Mouse (Mus musculus): ENCODE measurements around the gene BC016579. TPM values are rescaled to one million over a fixed set of nuclear protein-coding genes. Genes with fewer than 3 reads are reported as not detected.

The BC016579 gene
- polyA plus RNA-seq, 1 experiment from 2014 or later = not detected

- no peaks in the 10 kb centered on the region for H3K9me3 ChIP-seq (ENCODE audit: control insufficient read depth, low read length)
- H3K9ac ChIP-seq (ENCODE audit: low read depth, low read length) = 0 out of 2 replicates have a peak overlapping the region, but pooled peaks have one; percentile 33
- H3K36me3 ChIP-seq (ENCODE audit: control insufficient read depth, insufficient read depth, low read length) = no peaks in the 10 kb centered on the region
- ATAC-seq = no peak
- no peak overlapping the region for H3K27ac ChIP-seq (ENCODE audit: low read depth, low read length)
- peak overlapping the region; percentile 38 for H3K4me3 ChIP-seq (ENCODE audit: low read length)
- 14% methylated on average over 17 of the region's 17 CpGs for WGBS
- peaks cover 5% of the 10 kb centered on the region; the same call in 1 of the 2 replicates for H3K4me1 ChIP-seq (ENCODE audit: control insufficient read depth, insufficient read depth, low read depth, low read length)
- no peaks in the 10 kb centered on the region for H3K27me3 ChIP-seq (replicated peaks; ENCODE audit: control insufficient read depth, insufficient read depth, low read length)
- peak overlapping the region; percentile 66 for H3K4me2 ChIP-seq (ENCODE audit: low read length)
Observed at GRCm38 (mm10) chr16:45653009-45653933, 597 bp downstream of the BC016579 start.

GRCm38 (mm10) chr16:45651497-45651896 is 2.4 kb downstream of the BC016579 start:
- no peaks in the 10 kb centered on the region for H3K9me3 ChIP-seq (ENCODE audit: control insufficient read depth, low read length)
- H3K4me3 ChIP-seq (ENCODE audit: low read length) = no peak overlapping the region
- 78% methylated on average over 2 of the region's 2 CpGs for WGBS
- peaks cover 5% of the 10 kb centered on the region; the same call in 1 of the 2 replicates for H3K4me1 ChIP-seq (ENCODE audit: control insufficient read depth, insufficient read depth, low read depth, low read length)
- ATAC-seq = no peak
- H3K36me3 ChIP-seq (ENCODE audit: control insufficient read depth, insufficient read depth, low read length) = no peaks in the 10 kb centered on the region
- no peak overlapping the region for H3K9ac ChIP-seq (ENCODE audit: low read depth, low read length)
- no peak overlapping the region for H3K4me2 ChIP-seq (ENCODE audit: low read length)
- no peak overlapping the region for H3K27ac ChIP-seq (ENCODE audit: low read depth, low read length)
- H3K27me3 ChIP-seq (replicated peaks; ENCODE audit: control insufficient read depth, insufficient read depth, low read length) = no peaks in the 10 kb centered on the region

GRCm38 (mm10) chr16:45644380-45644779 is 9.5 kb downstream of the BC016579 start:
- 74% methylated on average over 6 of the region's 6 CpGs for WGBS
- H3K4me1 ChIP-seq (ENCODE audit: control insufficient read depth, insufficient read depth, low read depth, low read length) = no peaks in the 10 kb centered on the region
- H3K27me3 ChIP-seq (replicated peaks; ENCODE audit: control insufficient read depth, insufficient read depth, low read length) = no peaks in the 10 kb centered on the region
- H3K9ac ChIP-seq (ENCODE audit: low read depth, low read length) = no peak overlapping the region
- no peaks in the 10 kb centered on the region for H3K9me3 ChIP-seq (ENCODE audit: control insufficient read depth, low read length)
- no peak overlapping the region for H3K27ac ChIP-seq (ENCODE audit: low read depth, low read length)
- H3K36me3 ChIP-seq (ENCODE audit: control insufficient read depth, insufficient read depth, low read length) = no peaks in the 10 kb centered on the region
- no peak overlapping the region for H3K4me3 ChIP-seq (ENCODE audit: low read length)
- no peak for ATAC-seq
- no peak overlapping the region for H3K4me2 ChIP-seq (ENCODE audit: low read length)

- Histone ChIP-seq H3K36me3 (ENCODE audit: control insufficient read depth, insufficient read depth, low read length) (no peaks in the 10 kb centered on the region), H3K4me3 (ENCODE audit: low read length) (no peak overlapping the region), H3K27me3 (replicated peaks; ENCODE audit: control insufficient read depth, insufficient read depth, low read length) (no peaks in the 10 kb centered on the region), H3K4me1 (ENCODE audit: control insufficient read depth, insufficient read depth, low read depth, low read length) (no peaks in the 10 kb centered on the region), H3K9me3 (ENCODE audit: control insufficient read depth, low read length) (no peaks in the 10 kb centered on the region), H3K27ac (ENCODE audit: low read depth, low read length) (no peak overlapping the region), H3K4me2 (ENCODE audit: low read length) (no peak overlapping the region), H3K9ac (ENCODE audit: low read depth, low read length) (no peak overlapping the region)
- WGBS = 88% methylated on average over 3 of the region's 3 CpGs
- ATAC-seq = no peak
Observed at GRCm38 (mm10) chr16:45643944-45644343, 9.9 kb downstream of the BC016579 start.

GRCm38 (mm10) chr16:45641301-45641700 is 12.6 kb downstream of the BC016579 start:
- H3K9me3 ChIP-seq (ENCODE audit: control insufficient read depth, low read length) = no peaks in the 10 kb centered on the region
- no peak for ATAC-seq
- WGBS = 73% methylated on average over 3 of the region's 3 CpGs

GRCm38 (mm10) chr16:45640070-45640762 is 13.7 kb downstream of the BC016579 start:
- no peaks in the 10 kb centered on the region for H3K9me3 ChIP-seq (ENCODE audit: control insufficient read depth, low read length)
- no peak overlapping the region for H3K4me2 ChIP-seq (ENCODE audit: low read length)
- no peak overlapping the region for H3K4me3 ChIP-seq (ENCODE audit: low read length)
- no peak overlapping the region for H3K9ac ChIP-seq (ENCODE audit: low read depth, low read length)
- no peaks in the 10 kb centered on the region for H3K4me1 ChIP-seq (ENCODE audit: control insufficient read depth, insufficient read depth, low read depth, low read length)
- no peaks in the 10 kb centered on the region for H3K27me3 ChIP-seq (replicated peaks; ENCODE audit: control insufficient read depth, insufficient read depth, low read length)
- H3K36me3 ChIP-seq (ENCODE audit: control insufficient read depth, insufficient read depth, low read length) = no peaks in the 10 kb centered on the region
- no peak for ATAC-seq
- 87% methylated on average over 10 of the region's 10 CpGs for WGBS
- no peak overlapping the region for H3K27ac ChIP-seq (ENCODE audit: low read depth, low read length)

More at GRCm38 (mm10) chr16:45641301-45641700, 12.6 kb downstream of the BC016579 start:
- H3K9ac ChIP-seq (ENCODE audit: low read depth, low read length) = no peak overlapping the region
- H3K4me1 ChIP-seq (ENCODE audit: control insufficient read depth, insufficient read depth, low read depth, low read length) = no peaks in the 10 kb centered on the region
- no peaks in the 10 kb centered on the region for H3K27me3 ChIP-seq (replicated peaks; ENCODE audit: control insufficient read depth, insufficient read depth, low read length)
- H3K4me2 ChIP-seq (ENCODE audit: low read length) = no peak overlapping the region
- H3K27ac ChIP-seq (ENCODE audit: low read depth, low read length) = no peak overlapping the region
- H3K4me3 ChIP-seq (ENCODE audit: low read length) = no peak overlapping the region
- no peaks in the 10 kb centered on the region for H3K36me3 ChIP-seq (ENCODE audit: control insufficient read depth, insufficient read depth, low read length)

- Histone ChIP-seq H3K9ac (ENCODE audit: low read depth, low read length) (no peak overlapping the region), H3K27me3 (replicated peaks; ENCODE audit: control insufficient read depth, insufficient read depth, low read length) (no peaks in the 10 kb centered on the region)
Observed at GRCm38 (mm10) chr16:45635826-45636225, 18.0 kb downstream of the BC016579 start.

GRCm38 (mm10) chr16:45632420-45632819 is 21.4 kb downstream of the BC016579 start:
- 78% methylated on average over 4 of the region's 4 CpGs for WGBS
- Histone ChIP-seq H3K9me3 (ENCODE audit: control insufficient read depth, low read length) (no peaks in the 10 kb centered on the region), H3K4me1 (ENCODE audit: control insufficient read depth, insufficient read depth, low read depth, low read length) (no peaks in the 10 kb centered on the region), H3K4me2 (ENCODE audit: low read length) (no peak overlapping the region), H3K4me3 (ENCODE audit: low read length) (no peak overlapping the region), H3K27me3 (replicated peaks; ENCODE audit: control insufficient read depth, insufficient read depth, low read length) (no peaks in the 10 kb centered on the region), H3K27ac (ENCODE audit: low read depth, low read length) (no peak overlapping the region), H3K9ac (ENCODE audit: low read depth, low read length) (no peak overlapping the region), H3K36me3 (ENCODE audit: control insufficient read depth, insufficient read depth, low read length) (no peaks in the 10 kb centered on the region)
- ATAC-seq = no peak

More at GRCm38 (mm10) chr16:45635826-45636225, 18.0 kb downstream of the BC016579 start:
- no peaks in the 10 kb centered on the region for H3K36me3 ChIP-seq (ENCODE audit: control insufficient read depth, insufficient read depth, low read length)
- no peaks in the 10 kb centered on the region for H3K4me1 ChIP-seq (ENCODE audit: control insufficient read depth, insufficient read depth, low read depth, low read length)
- 90% methylated on average over 2 of the region's 2 CpGs for WGBS
- no peak for ATAC-seq
- H3K4me3 ChIP-seq (ENCODE audit: low read length) = no peak overlapping the region
- H3K4me2 ChIP-seq (ENCODE audit: low read length) = no peak overlapping the region
- H3K27ac ChIP-seq (ENCODE audit: low read depth, low read length) = no peak overlapping the region
- no peaks in the 10 kb centered on the region for H3K9me3 ChIP-seq (ENCODE audit: control insufficient read depth, low read length)

GRCm38 (mm10) chr16:45630347-45630960 is 23.4 kb downstream of the BC016579 start:
- 51% methylated on average over 5 of the region's 5 CpGs for whole genome bisulfite sequencing
- ATAC-seq = peak; percentile 86
- no peaks in the 10 kb centered on the region for H3K4me1 ChIP-seq (ENCODE audit: control insufficient read depth, insufficient read depth, low read depth, low read length)

More at GRCm38 (mm10) chr16:45630347-45630960, 23.4 kb downstream of the BC016579 start:
- no peaks in the 10 kb centered on the region for H3K9me3 ChIP-seq (ENCODE audit: control insufficient read depth, low read length)
- no peak overlapping the region for H3K4me2 ChIP-seq (ENCODE audit: low read length)
- H3K36me3 ChIP-seq (ENCODE audit: control insufficient read depth, insufficient read depth, low read length) = no peaks in the 10 kb centered on the region
- H3K4me3 ChIP-seq (ENCODE audit: low read length) = no peak overlapping the region
- no peaks in the 10 kb centered on the region for H3K27me3 ChIP-seq (replicated peaks; ENCODE audit: control insufficient read depth, insufficient read depth, low read length)
- no peak overlapping the region for H3K9ac ChIP-seq (ENCODE audit: low read depth, low read length)
- H3K27ac ChIP-seq (ENCODE audit: low read depth, low read length) = no peak overlapping the region

Measured in hindbrain, embryonic 16.5 days (tissue).